9 mouse cellular contexts compared by ENCODE assay signal in the genomic region with DNA sequence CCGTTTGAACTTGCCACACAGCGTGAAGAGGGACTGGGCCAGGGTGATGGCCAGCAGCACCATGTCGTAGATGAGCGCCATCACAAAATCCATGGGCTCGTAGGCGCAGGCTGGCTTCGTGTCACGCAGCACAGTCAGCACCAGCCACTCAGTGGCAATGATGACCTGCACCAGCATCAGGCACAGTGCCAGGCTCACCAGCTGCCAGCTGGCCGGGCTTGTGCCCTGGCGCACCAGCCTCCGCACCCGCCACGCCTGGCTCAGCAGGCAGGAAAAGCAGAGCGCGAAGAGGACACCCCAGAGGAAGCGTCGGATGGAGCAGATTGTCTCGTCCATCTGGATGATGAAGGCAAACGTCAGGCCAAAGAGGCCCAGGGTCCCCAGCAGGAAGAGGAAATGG. TPM values are rescaled to one million over a fixed set of nuclear protein-coding genes. Genes with fewer than 3 reads are reported as not detected.
A peak's percentile ranks its signal among the peaks of the same experiment; 100 is the strongest.
DNase-seq lines count a peak whose midpoint lies in the region; ATAC-seq and TF ChIP-seq lines count a peak whose summit lies in the region.
"Had no signal": no experiment of that assay in that cellular context is flagged by ENCODE, and none has a peak within 500 bp of the region (broad histone marks: within the 10 kb centered on the region; RNA-seq: fewer than 3 reads in every experiment).

No protein-coding gene starts in this region.

- no peak for TF ChIP-seq POLR2A in cerebellum, adult 2 months (IDR thresholded peaks at IDR 0.05; ENCODE audit: borderline replicate concordance, insufficient read depth, low read length)

- no peaks in the 10 kb centered on the region for H3K4me1 ChIP-seq in lung, postnatal 0 days (ENCODE audit: insufficient read depth, low read depth, low read length)
- H3K4me1 ChIP-seq in cerebellum, adult 2 months (ENCODE audit: control insufficient read depth, insufficient read depth, low read length): peaks cover 67% of the 10 kb centered on the region
- H3K4me1 ChIP-seq in hindbrain, embryonic 13.5 days (replicated peaks): peaks cover 57% of the 10 kb centered on the region

- no peak overlapping the region for H3K4me2 ChIP-seq in lung, postnatal 0 days (replicated peaks; ENCODE audit: low read depth, low read length)
- no peak overlapping the region for H3K4me2 ChIP-seq in hindbrain, embryonic 13.5 days

- intact Hi-C loops in left cerebral cortex, adult 2 months (cut with DNase I): no loop called here

- WGBS in lung, postnatal 0 days: 82% methylated on average over 19 of the region's 19 CpGs
- 5% methylated on average over 19 of the region's 19 CpGs for WGBS in cerebellum, adult 2 months
- WGBS in hindbrain, embryonic 13.5 days: 70% methylated on average over 19 of the region's 19 CpGs

- no peak overlapping the region for H3K9ac ChIP-seq in lung, postnatal 0 days (replicated peaks; ENCODE audit: low read depth)
- no peak overlapping the region for H3K9ac ChIP-seq in hindbrain, embryonic 13.5 days

- no peaks in the 10 kb centered on the region for H3K27me3 ChIP-seq in lung, postnatal 0 days (replicated peaks; ENCODE audit: insufficient read depth, low read length)
- no peaks in the 10 kb centered on the region for H3K27me3 ChIP-seq in cerebellum, adult 2 months (ENCODE audit: control insufficient read depth, insufficient read depth, low read length)
- no peaks in the 10 kb centered on the region for H3K27me3 ChIP-seq in hindbrain, embryonic 13.5 days

- no peak overlapping the region for H3K4me3 ChIP-seq in lung, postnatal 0 days (ENCODE audit: low read depth, low read length)
- no peak overlapping the region for H3K4me3 ChIP-seq in cerebellum, adult 2 months (replicated peaks; ENCODE audit: insufficient read depth, low read depth, low read length)
- no peak overlapping the region for H3K4me3 ChIP-seq in hindbrain, embryonic 13.5 days
- no peak overlapping the region for H3K4me3 ChIP-seq in left cerebral cortex, adult 2 months

- no peaks in the 10 kb centered on the region for H3K36me3 ChIP-seq in lung, postnatal 0 days (ENCODE audit: insufficient read depth, low read length)
- H3K36me3 ChIP-seq in hindbrain, embryonic 13.5 days: peaks cover 15% of the 10 kb centered on the region
- H3K36me3 ChIP-seq: G1E had no signal

- no peak overlapping the region for H3K27ac ChIP-seq in lung, postnatal 0 days (ENCODE audit: low read length)
- peak overlapping the region; percentile 8; the same call in 1 of the 2 replicates for H3K27ac ChIP-seq in cerebellum, adult 2 months (ENCODE audit: insufficient read depth, low read length)
- H3K27ac ChIP-seq in hindbrain, embryonic 13.5 days: peak overlapping the region; percentile 52; the same call in 1 of the 2 replicates
- H3K27ac ChIP-seq in left cerebral cortex, adult 2 months: peak overlapping the region; percentile 61

- no peak; the same call in 1 of the 2 replicates for ATAC-seq in lung, postnatal 0 days
- peak; percentile 62 for ATAC-seq in hindbrain, embryonic 13.5 days (ENCODE audit: low FRiP score)

- TF ChIP-seq CTCF in lung, postnatal 0 days (IDR thresholded peaks at IDR 0.05): no peak
- TF ChIP-seq CTCF in cerebellum, adult 2 months (IDR thresholded peaks at IDR 0.05; ENCODE audit: borderline replicate concordance, insufficient read depth, low read depth, low read length): no peak
- TF ChIP-seq CTCF in left cerebral cortex, adult 2 months (IDR thresholded peaks at IDR 0.05): no peak

- H3K9me3 ChIP-seq in lung, postnatal 0 days (ENCODE audit: low read length): no peaks in the 10 kb centered on the region
- no peaks in the 10 kb centered on the region for H3K9me3 ChIP-seq in hindbrain, embryonic 13.5 days
- H3K9me3 ChIP-seq: G1E had no signal

- DNase-seq in lung, postnatal 4 days: peak; percentile 19 to 46
- no peak for DNase-seq in lung, postnatal 0 days (ENCODE audit: low spot score)
- DNase-seq in cerebellum, adult 2 months: peak; percentile 95 to 96
- DNase-seq in left cerebral cortex, adult 2 months (ENCODE audit: extremely low spot score in 1 of 2, low spot score in 2 of 2): peak; percentile 62 to 72
- DNase-seq in spleen, postnatal 4 days (ENCODE audit: low spot score in 2 of 2): no peak
- no peak for DNase-seq in spleen, adult 18-20 months
- no peak for DNase-seq in embryo, embryonic 10 days (ENCODE audit: low spot score)

- TF ChIP-seq EP300 in lung, postnatal 0 days (IDR thresholded peaks at IDR 0.05): no peak

RNA-seq across cellular contexts. Expression of a gene that starts 11.1 kb away (rescaled TPM):
- polyA plus RNA-seq in lung, postnatal 0 days (2015; fragmentation: Nextera tagmentation; extraction: Ambion mirVana): 2.1 and 2.7 TPM in 2 replicates
- polyA plus RNA-seq in cerebellum, adult 2 months (2012; rRNA removed): 339 and 347 TPM in 2 replicates
- 7.9 and 8.1 TPM in 2 replicates for polyA plus RNA-seq in hindbrain, embryonic 13.5 days (2015; fragmentation: Nextera tagmentation; extraction: Ambion mirVana)
- total RNA-seq in left cerebral cortex, adult 2 months (2021): 10 to 100 TPM; 94.4 to 98.9 TPM
- polyA plus RNA-seq: G1E had no signal

Comparison
In these comparisons a context has a peak if more than half of its experiments do, and no peak if none do; other contexts are left out.
1. DNase-seq: peak in lung, postnatal 4 days (2 of 2), cerebellum, adult 2 months (2 of 2) and left cerebral cortex, adult 2 months (2 of 2); none in lung, postnatal 0 days (single experiment), spleen, postnatal 4 days (0 of 2), spleen, adult 18-20 months (0 of 2) and embryo, embryonic 10 days (single experiment).
2. RNA of a gene that starts 11.1 kb away (polyA plus RNA-seq): 339 to 347 TPM in cerebellum, adult 2 months; 7.9 to 8.1 TPM in hindbrain, embryonic 13.5 days and 2.1 to 2.7 TPM in lung, postnatal 0 days; every median in the first group is over 10 times any median in the second.